Mouse (Mus musculus) ES-E14 (cell line): ENCODE measurements around the gene Kansl2. TPM values are rescaled to one million over a fixed set of nuclear protein-coding genes. Genes with fewer than 3 reads are reported as not detected.

Experiments
- DNase-seq: peaks from one replicate; pipeline ENCODE4 v3.0.0-alpha.2; 2013; ENCODE audit warnings: low read depth, low spot score
- H3K27ac ChIP-seq: 2 replicates; pipeline ENCODE4 v1.5.1; 2012; ENCODE audit warnings: low read depth, mild to moderate bottlenecking, low read length, moderate library complexity, mixed read lengths; ENCODE audit not compliant: poor library complexity, insufficient read depth, severe bottlenecking
- H3K36me3 ChIP-seq: 2 replicates; pipeline ENCODE4 v1.6.1; 2012; ENCODE audit warnings: mild to moderate bottlenecking, low read length, moderate library complexity, mixed read lengths; ENCODE audit not compliant: control insufficient read depth, poor library complexity, insufficient read depth, severe bottlenecking
- H3K4me1 ChIP-seq, 2 experiments: fragments of 150-350 bp in 1 of 2; sonication (generic) in 1 of 2; 2 replicates each; pipeline ENCODE4 v1.6.1; 2012; ENCODE audit warnings: low read length in 2 of 2, mild to moderate bottlenecking in 1 of 2, mixed read lengths in 1 of 2; ENCODE audit not compliant: control insufficient read depth in 2 of 2, insufficient read depth in 2 of 2, poor library complexity in 1 of 2
- H3K4me3 ChIP-seq, 2 experiments: fragments of 150-350 bp in 1 of 2; sonication (generic) in 1 of 2; 2 replicates each; pipeline ENCODE4 v1.5.1; 2012; ENCODE audit warnings: low read length in 2 of 2, low read depth in 1 of 2, mild to moderate bottlenecking in 1 of 2, mixed read lengths in 1 of 2; ENCODE audit not compliant: insufficient read depth in 1 of 2, poor library complexity in 1 of 2, severe bottlenecking in 1 of 2
- H3K9ac ChIP-seq: 2 replicates; pipeline ENCODE4 v1.6.1; 2012; ENCODE audit warnings: low read depth, mild to moderate bottlenecking, low read length, mixed read lengths; ENCODE audit not compliant: poor library complexity, insufficient read depth, severe bottlenecking
- H3K9me3 ChIP-seq: fragments of 150-350 bp; sonication (generic); 2 replicates; pipeline ENCODE4 v1.6.1; 2012; ENCODE audit warnings: low read depth, mild to moderate bottlenecking, low read length; ENCODE audit not compliant: control insufficient read depth, insufficient read depth
- CHD2 ChIP-seq: IDR thresholded peaks from 2 replicates; pipeline ENCODE4 v1.6.1; 2014; ENCODE audit warnings: mild to moderate bottlenecking, low read depth, low read length, inconsistent platforms
- HCFC1 ChIP-seq: IDR thresholded peaks from 2 replicates; pipeline ENCODE4 v1.6.1; 2012; ENCODE audit warnings: low read length, inconsistent platforms, borderline replicate concordance; ENCODE audit not compliant: insufficient read depth
- MAFK ChIP-seq: IDR thresholded peaks from 2 replicates; pipeline ENCODE4 v1.6.1; 2014; ENCODE audit warnings: mild to moderate bottlenecking, low read depth, low read length, inconsistent platforms; ENCODE audit not compliant: insufficient read depth
- ZC3H11A ChIP-seq: IDR thresholded peaks from 2 replicates; pipeline ENCODE4 v1.6.1; 2012; ENCODE audit warnings: low read depth, mild to moderate bottlenecking, inconsistent platforms, low read length, borderline replicate concordance
- ZNF384 ChIP-seq: IDR thresholded peaks from 2 replicates; pipeline ENCODE4 v1.6.1; 2012; ENCODE audit warnings: low read depth, low read length, inconsistent platforms
- in situ Hi-C, 2 experiments: fragments of 600-800 bp; cut with MboI; formaldehyde crosslinking; loops; one replicate each; pipeline ENCODE4 v1.15.1; 2025; ENCODE audit warnings: low sequenced_read_pairs in 2 of 2, inconsistent platforms in 1 of 2; ENCODE audit not compliant: unreplicated experiment in 2 of 2
- total RNA-seq: library from RNA; depleted of rRNA; stranded (reverse); fragments of 300-350 nt; gene quantifications from 2 replicates; pipeline ENCODE4 v1.2.3, GENCODE M21; 2012; rRNA removed

Gene Kansl2
- 95.0 and 111 TPM in 2 replicates for total RNA-seq

- TF ChIP-seq MAFK (no peak), CHD2 (peak; percentile 90)
- H3K9me3 ChIP-seq = no peaks in the 10 kb centered on the region
- DNase-seq = peak; percentile 96
- H3K36me3 ChIP-seq = peaks cover 24% of the 10 kb centered on the region
- H3K9ac ChIP-seq = peak within 1 kb of the TSS; percentile 97
- H3K4me3 ChIP-seq = peak within 1 kb of the TSS; percentile 83 to 95
- peaks cover 0 to 2% of the 10 kb centered on the region in 2 experiments; a peak in 2 of 4 replicates for H3K4me1 ChIP-seq
- peak within 1 kb of the TSS; percentile 88 for H3K27ac ChIP-seq
- in situ Hi-C loops = no loop called here
Observed at GRCm38 (mm10) chr15:98533881-98534627, at the start of gene Kansl2. Gene Kansl2, minus strand, starts transcription at chr15:98534264.

- Histone ChIP-seq H3K36me3 (no peaks in the 10 kb centered on the region), H3K9ac (no peak overlapping the region), H3K27ac (no peak overlapping the region), H3K9me3 (no peaks in the 10 kb centered on the region), H3K4me1 (peaks cover 6 to 7% of the 10 kb centered on the region in 2 experiments; a peak in 3 of 4 replicates), H3K4me3 (no peak overlapping the region)
- TF ChIP-seq ZNF384 = no peak
- TF ChIP-seq MAFK = no peak
- TF ChIP-seq HCFC1 = no peak
- TF ChIP-seq ZC3H11A = no peak
- no peak for TF ChIP-seq CHD2
- no peak for DNase-seq
- in situ Hi-C loops = no loop called here
Observed at GRCm38 (mm10) chr15:98582996-98583395, 48.9 kb upstream of the Kansl2 start.

GRCm38 (mm10) chr15:98582410-98582809, 48.3 kb upstream of the Kansl2 start:
- in situ Hi-C loops = no loop called here
- no peak for TF ChIP-seq ZC3H11A
- no peak for TF ChIP-seq HCFC1
- TF ChIP-seq ZNF384 = no peak
- no peak for TF ChIP-seq MAFK
- TF ChIP-seq CHD2 = no peak
- H3K9me3 ChIP-seq = no peaks in the 10 kb centered on the region
- peaks cover 6 to 7% of the 10 kb centered on the region in 2 experiments; a peak in 3 of 4 replicates for H3K4me1 ChIP-seq
- no peaks in the 10 kb centered on the region for H3K36me3 ChIP-seq
- H3K4me3 ChIP-seq = no peak overlapping the region
- no peak overlapping the region for H3K9ac ChIP-seq
- H3K27ac ChIP-seq = no peak overlapping the region
- no peak for DNase-seq

GRCm38 (mm10) chr15:98579795-98580464, 45.9 kb upstream of the Kansl2 start:
- Histone ChIP-seq H3K4me1 (peaks cover 0 to 2% of the 10 kb centered on the region in 2 experiments; a peak in 2 of 4 replicates), H3K4me3 (no peak overlapping the region), H3K9ac (no peak overlapping the region), H3K27ac (no peak overlapping the region), H3K36me3 (no peaks in the 10 kb centered on the region), H3K9me3 (no peaks in the 10 kb centered on the region)
- peak; percentile 89 for DNase-seq
- in situ Hi-C loops = loop anchor here in 1 of 2 experiments (5.0 kb wide), 1 partner anchor 37 kb away; no protein-coding TSS in a partner anchor
- TF ChIP-seq MAFK (no peak), ZC3H11A (peak; percentile 83)
